7 mouse cellular contexts compared by ENCODE assay signal in the genomic region with DNA sequence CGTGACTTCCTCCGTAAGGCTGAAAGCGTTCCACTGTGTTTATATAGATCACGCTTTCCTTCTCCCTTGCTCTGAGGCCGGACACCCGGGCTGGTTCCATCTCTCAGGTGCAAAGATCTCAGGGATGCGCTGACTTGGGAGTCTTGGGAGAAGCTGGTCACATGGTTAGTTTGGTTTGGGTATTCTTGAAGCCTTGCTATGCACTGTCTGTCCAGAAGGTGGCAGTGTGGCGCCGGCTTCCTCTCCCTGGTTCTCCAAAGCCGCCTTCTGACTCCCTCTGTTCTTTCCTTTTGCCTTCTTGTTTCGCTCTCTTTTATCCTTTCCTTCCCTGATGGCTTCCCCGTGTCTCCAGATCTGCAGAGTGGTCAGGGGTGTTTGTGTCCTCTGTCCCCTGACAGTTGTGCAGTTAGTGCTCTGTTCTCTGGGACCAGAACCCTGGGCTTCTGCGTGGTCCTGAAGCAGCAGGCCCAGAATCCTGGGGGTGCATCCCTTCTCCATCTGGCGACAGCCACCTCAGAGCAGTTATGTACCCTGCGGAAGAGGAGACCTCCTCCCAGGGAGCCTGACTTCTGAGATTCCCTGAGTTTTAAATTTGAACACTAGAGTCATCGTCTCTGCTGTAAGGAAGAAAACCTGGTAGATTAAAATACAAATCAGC.
DNase-seq lines count a peak whose midpoint lies in the region; ATAC-seq lines count a peak whose summit lies in the region.

No protein-coding gene starts in this region.

- H3K9me3 ChIP-seq in forebrain, embryonic 14.5 days (replicated peaks; ENCODE audit: control insufficient read depth, low read length): no peaks in the 10 kb centered on the region

- H3K4me2 ChIP-seq in forebrain, embryonic 14.5 days (ENCODE audit: low read length): no peak overlapping the region

- peak; percentile 31; the same call in 1 of the 2 replicates for ATAC-seq in forebrain, embryonic 14.5 days

- WGBS in forebrain, embryonic 14.5 days: 35% methylated on average over 16 of the region's 16 CpGs

- no peak overlapping the region for H3K4me3 ChIP-seq in forebrain, embryonic 14.5 days (ENCODE audit: low read depth, low read length)

- 0 out of 2 replicates have a peak, but pooled peaks cover 5% of the 10 kb centered on the region for H3K36me3 ChIP-seq in forebrain, embryonic 14.5 days (ENCODE audit: control insufficient read depth, insufficient read depth, low read length)

- DNase-seq in MN1 (ENCODE audit: low spot score): peak; percentile 71
- peak; percentile 70 for DNase-seq in c-Kit-positive CD71-positive TER-119-negative erythroid progenitor cells, embryonic 14.5 days (ENCODE audit: low read depth)
- DNase-seq in forebrain, embryonic 14.5 days (ENCODE audit: low spot score): peak; percentile 81
- peak; percentile 85 for DNase-seq in heart, postnatal 4 days
- peak; percentile 83 for DNase-seq in left cerebral cortex, adult 11 months (ENCODE audit: low spot score)
- peak; percentile 87 for DNase-seq in lung, postnatal 36 days
- DNase-seq in right cerebral cortex, adult 18-20 months: peak; percentile 90

- peak overlapping the region; percentile 79 for H3K27ac ChIP-seq in forebrain, embryonic 14.5 days (ENCODE audit: low read depth, low read length)

- H3K27me3 ChIP-seq in forebrain, embryonic 14.5 days (replicated peaks; ENCODE audit: control insufficient read depth, insufficient read depth, low read length): no peaks in the 10 kb centered on the region

- peak overlapping the region; percentile 48; the same call in 1 of the 2 replicates for H3K9ac ChIP-seq in forebrain, embryonic 14.5 days (ENCODE audit: low read length)

- peaks cover 19% of the 10 kb centered on the region for H3K4me1 ChIP-seq in forebrain, embryonic 14.5 days (ENCODE audit: control insufficient read depth, insufficient read depth, low read length)
